Mouse (Mus musculus) spleen, adult 2 months (tissue): Measurements from ENCODE around the gene Smarcc2.

Experiments used
- CTCF ChIP-seq: fragments of 200-500 bp; IDR thresholded peaks from 2 replicates; pipeline ENCODE4 v1.5.1; 2011; ENCODE audit warnings: mild to moderate bottlenecking, inconsistent platforms; ENCODE audit not compliant: insufficient read depth, insufficient read length, insufficient replicate concordance; ENCODE audit errors: extremely low read depth
- POLR2A ChIP-seq: fragments of 200-500 bp; IDR thresholded peaks from 2 replicates; pipeline ENCODE4 v1.6.1; 2011; ENCODE audit warnings: low read depth, low read length, inconsistent platforms

DNA sequence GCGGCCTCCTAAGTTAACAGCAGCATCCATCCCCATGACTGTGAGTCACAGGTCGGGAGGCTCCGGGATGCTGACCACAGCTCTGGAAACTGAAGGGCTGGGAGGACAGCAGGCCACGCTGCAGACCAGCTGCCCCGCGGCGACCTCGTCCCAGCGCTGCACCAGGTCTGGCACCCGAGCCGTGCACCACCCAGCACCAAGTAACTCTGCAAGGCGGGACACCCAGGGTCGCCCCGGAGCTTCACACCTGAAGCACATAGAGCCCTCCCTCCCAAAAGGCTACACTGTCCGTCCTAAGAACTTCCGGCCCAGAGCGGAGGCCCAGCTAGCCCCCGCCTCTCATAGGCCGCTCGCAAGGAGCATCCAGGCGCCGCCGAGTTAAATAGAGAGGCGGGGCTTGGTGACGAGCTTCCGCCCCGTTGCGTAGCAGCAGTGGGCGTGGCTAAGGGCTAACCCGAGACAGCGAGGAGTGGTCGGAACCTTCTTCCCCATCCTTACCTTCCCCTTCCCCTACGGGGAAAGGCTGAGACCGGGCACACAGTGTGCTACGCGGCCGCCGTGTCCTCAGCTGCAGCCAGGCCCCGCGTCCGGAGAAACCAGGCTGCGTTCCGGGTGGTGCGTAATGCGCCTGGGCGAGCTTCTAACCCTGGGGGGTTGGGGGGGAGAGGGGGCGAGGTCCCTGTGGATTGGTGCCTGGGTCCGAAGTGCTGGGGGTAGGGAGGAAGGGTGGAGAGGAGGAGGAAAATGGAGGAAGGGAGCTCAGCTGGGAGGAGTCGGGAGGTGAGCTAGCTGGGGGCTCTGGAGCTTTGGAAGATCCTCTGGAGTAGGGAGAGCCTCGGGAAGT, 47.6 kb upstream of the Smarcc2 start, which contains the start of the genes Nabp2 and Rnf41:
- TF ChIP-seq CTCF = no peak
- TF ChIP-seq POLR2A = peak; percentile 48; the same call in 1 of the 2 replicates
